Mouse (Mus musculus) heart, embryonic 13.5 days (tissue): Measurements from ENCODE around the gene Gm17606. TPM values are rescaled to one million over a fixed set of nuclear protein-coding genes. Genes with fewer than 3 reads are reported as not detected.
A peak's percentile ranks its signal among the peaks of the same experiment; 100 is the strongest.

Experiments
- microRNA counts: library from miRNA; unstranded; fragments of <30 nt; microRNA quantifications from one replicate; lab custom pipeline; 2016
- microRNA-seq: library from miRNA; unstranded; fragments of <30 nt; microRNA quantifications from one replicate; pipeline ENCODE4, GENCODE M21; 2016
- polyA plus RNA-seq: library from polyadenylated mRNA; unstranded; fragments of >200 nt; fragmentation: Nextera tagmentation; extraction: Ambion mirVana; gene quantifications from 2 replicates; pipeline ENCODE4 v1.2.1, GENCODE M21; 2015

Gm17606 gene
- polyA plus RNA-seq, 1 experiment from 2014 or later, result not detected

MicroRNAs encoded within 50 kb of the gene (microRNA counts, 519-probe panel; counts per million panel counts)
- 209 counts per million, percentile 61 among the panel's probes with 10 or more counts for microRNA mmu-miR-686 (lab: Ali Mortazavi, UCI)

Small RNA genes lying within 50 kb of the gene (microRNA-seq; reads per million reads assigned to microRNA genes)
- not detected for gene Mir686
- 0.61 reads per million for gene Mir6948

Other genes starting within 250 kb of the Gm17606 start
- gene Slc7a7, start 223.2 kb upstream of the Gm17606 start, polyA plus RNA-seq, result 9.6 and 10.8 TPM in 2 replicates
- 226 and 256 TPM in 2 replicates for gene Mrpl52, start 214.0 kb upstream of the Gm17606 start, polyA plus RNA-seq
- gene Mmp14, start 209.3 kb upstream of the Gm17606 start, polyA plus RNA-seq, result 97.4 and 98.7 TPM in 2 replicates
- 42.1 and 42.2 TPM in 2 replicates for gene Lrp10, start 176.8 kb upstream of the Gm17606 start, polyA plus RNA-seq
- 1.6 and 2.0 TPM in 2 replicates for gene Rem2, start 164.9 kb upstream of the Gm17606 start, polyA plus RNA-seq
- gene Prmt5, start 123.4 kb upstream of the Gm17606 start, polyA plus RNA-seq, result 58.5 and 64.5 TPM in 2 replicates
- gene Haus4, start 86.3 kb upstream of the Gm17606 start, polyA plus RNA-seq, result 42.0 and 43.5 TPM in 2 replicates
- gene Ajuba, start 63.4 kb upstream of the Gm17606 start, polyA plus RNA-seq, result 28.1 and 29.6 TPM in 2 replicates
- gene 4931414P19Rik, start 35.0 kb upstream of the Gm17606 start, polyA plus RNA-seq, result 5.8 and 6.0 TPM in 2 replicates
- gene Psmb5, start 22.9 kb upstream of the Gm17606 start, polyA plus RNA-seq, result 323 and 363 TPM in 2 replicates
- 0.23 and 0.68 TPM in 2 replicates for gene Psmb11, start 19.5 kb upstream of the Gm17606 start, polyA plus RNA-seq
- gene Cdh24, start 412 bp downstream of the Gm17606 start, polyA plus RNA-seq, result 1.7 and 2.1 TPM in 2 replicates
- gene 1700123O20Rik, start 45.3 kb downstream of the Gm17606 start, polyA plus RNA-seq, result 48.1 and 49.2 TPM in 2 replicates
- 81.2 and 85.3 TPM in 2 replicates for gene Acin1, start 46.0 kb downstream of the Gm17606 start, polyA plus RNA-seq
- gene Gm29776, start 57.9 kb downstream of the Gm17606 start, polyA plus RNA-seq, result 0.16 and 0.18 TPM in 2 replicates
- gene Cebpe, start 71.2 kb downstream of the Gm17606 start, polyA plus RNA-seq, result 0.11 TPM in 1 of 2 replicates, not detected in the other
- 3.4 and 4.0 TPM in 2 replicates for gene Slc7a8, start 141.0 kb downstream of the Gm17606 start, polyA plus RNA-seq
- not detected in 2 replicates for gene Rnf212b, start 173.2 kb downstream of the Gm17606 start, polyA plus RNA-seq
- 5.3 and 8.0 TPM in 2 replicates for gene Homez, start 230.0 kb downstream of the Gm17606 start, polyA plus RNA-seq
- gene Ppp1r3e, start 236.6 kb downstream of the Gm17606 start, polyA plus RNA-seq, result 1.1 and 1.7 TPM in 2 replicates
- 2.5 and 2.6 TPM in 2 replicates for gene Bcl2l2, start 242.4 kb downstream of the Gm17606 start, polyA plus RNA-seq
- gene Gm20521, start 242.5 kb downstream of the Gm17606 start, polyA plus RNA-seq, result not detected in 2 replicates